Mouse (Mus musculus): Measurements from ENCODE around the gene Akap8l.

DNA sequence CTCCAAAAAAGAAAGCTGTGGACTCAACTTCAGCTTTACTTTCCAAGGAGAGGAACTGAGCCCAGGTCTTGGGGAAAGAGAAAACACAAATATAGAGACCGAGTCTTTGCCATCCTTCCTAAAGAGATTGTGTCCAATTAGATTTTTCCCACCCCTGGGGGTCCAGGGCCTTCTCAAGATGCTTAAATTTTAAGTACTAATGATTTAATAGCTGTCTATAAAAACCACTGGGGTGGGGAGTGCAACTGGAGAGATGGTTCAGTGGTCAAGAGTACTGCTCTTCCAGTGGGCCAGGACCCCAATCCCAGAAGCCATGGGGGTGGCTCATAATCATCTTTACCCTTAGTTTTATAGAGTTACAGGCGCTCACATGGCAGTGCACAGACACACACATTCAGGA lies 2.0 kb downstream of the Akap8l start:
- TF ChIP-seq GATA1 (IDR thresholded peaks at IDR 0.05; ENCODE audit: low read length) (no peak), TAL1 (IDR thresholded peaks at IDR 0.05; ENCODE audit: low read length) (no peak)

All from erythroblast, embryonic 14.5 days (primary cell).